Mouse (Mus musculus): ENCODE results near the gene U2surp. TPM values are rescaled to one million over a fixed set of nuclear protein-coding genes. Genes with fewer than 3 reads are reported as not detected.
"Not testable (repeated sequence)": the region's sequence is repeated elsewhere in the genome, so short reads cannot be mapped to it uniquely, and the experiment has no call there.

U2surp gene
- total RNA-seq, 1 experiment from 2014 or later = 63.0 TPM

DNA sequence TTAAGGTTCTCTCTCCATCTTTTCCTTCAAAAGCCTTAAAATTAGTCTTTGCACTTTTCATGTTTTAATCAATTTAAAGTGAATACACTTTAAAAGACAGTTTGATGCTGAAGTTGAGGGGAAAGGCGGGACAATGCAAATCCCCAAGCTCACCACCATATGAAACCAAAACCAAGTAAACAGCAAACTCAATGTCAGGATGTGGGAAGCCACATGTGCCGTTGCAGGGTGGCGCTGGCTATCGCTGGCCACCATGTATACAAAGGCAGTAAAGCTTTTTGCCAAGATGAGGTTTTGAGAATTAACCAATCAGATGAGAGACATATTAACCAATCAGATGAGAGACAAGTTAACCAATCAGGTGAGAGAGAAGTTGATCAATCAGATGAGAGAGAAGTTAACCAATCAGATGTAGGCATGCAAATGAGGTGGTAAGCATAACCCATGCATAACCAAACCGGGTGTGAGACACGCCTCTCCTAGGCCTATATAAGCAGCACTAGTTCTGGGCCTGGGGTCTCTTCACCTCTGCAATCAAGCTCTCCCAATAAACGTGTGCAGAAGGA, 42.7 kb downstream of the U2surp start:
- not testable (repeated sequence) for DNase-seq

- DNase-seq = no peak
Observed at GRCm38 (mm10) chr9:95464028-95464427, 47.8 kb downstream of the U2surp start.

GRCm38 (mm10) chr9:95451931-95452330, 59.9 kb downstream of the U2surp start:
- DNase-seq = no peak

DNA sequence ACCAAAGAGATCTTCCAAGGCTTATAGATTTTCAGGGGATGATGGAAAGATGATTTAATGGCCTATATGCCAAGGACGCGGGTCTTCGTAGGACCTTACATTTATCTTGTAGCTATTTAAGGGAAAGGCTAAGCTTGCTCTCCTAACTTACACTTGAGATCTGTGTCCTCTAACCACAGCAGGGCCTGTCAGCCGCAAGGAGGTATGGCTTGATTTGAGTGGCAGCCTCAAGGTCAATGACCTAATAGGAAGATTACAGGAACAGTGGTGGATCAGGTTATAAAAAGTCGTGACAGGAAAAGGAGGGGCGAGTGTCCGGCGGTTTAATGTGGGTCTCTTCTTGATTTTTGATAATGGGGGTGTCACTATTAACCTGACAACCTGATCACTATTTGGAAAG, 61.2 kb downstream of the U2surp start:
- DNase-seq = peak; percentile 33

DNA sequence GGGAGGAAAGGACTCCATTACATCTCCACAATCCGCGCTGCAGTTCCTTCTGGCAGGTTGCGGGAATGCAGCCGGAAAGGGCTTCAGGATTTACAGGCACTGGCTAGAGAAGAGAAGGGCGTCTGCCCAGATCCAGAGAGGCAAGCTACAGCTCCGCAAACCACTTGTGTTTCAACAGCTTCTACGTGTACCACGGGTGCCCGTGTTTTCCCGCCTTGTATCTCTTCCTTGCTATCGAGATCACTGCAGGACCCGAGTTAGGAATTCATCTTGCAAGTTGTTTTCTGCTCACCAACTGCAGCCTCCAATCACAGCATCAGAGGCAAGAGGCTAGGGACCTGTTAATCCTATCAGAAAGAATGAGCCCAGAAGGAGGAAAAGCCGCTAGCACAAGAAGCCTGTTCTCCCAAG, 69.5 kb downstream of the U2surp start:
- DNase-seq = peak; percentile 73

- no peak for DNase-seq
Observed at GRCm38 (mm10) chr9:95437883-95438282, 73.9 kb downstream of the U2surp start.

GRCm38 (mm10) chr9:95436294-95436613, 75.5 kb downstream of the U2surp start:
- DNase-seq = no peak

DNA sequence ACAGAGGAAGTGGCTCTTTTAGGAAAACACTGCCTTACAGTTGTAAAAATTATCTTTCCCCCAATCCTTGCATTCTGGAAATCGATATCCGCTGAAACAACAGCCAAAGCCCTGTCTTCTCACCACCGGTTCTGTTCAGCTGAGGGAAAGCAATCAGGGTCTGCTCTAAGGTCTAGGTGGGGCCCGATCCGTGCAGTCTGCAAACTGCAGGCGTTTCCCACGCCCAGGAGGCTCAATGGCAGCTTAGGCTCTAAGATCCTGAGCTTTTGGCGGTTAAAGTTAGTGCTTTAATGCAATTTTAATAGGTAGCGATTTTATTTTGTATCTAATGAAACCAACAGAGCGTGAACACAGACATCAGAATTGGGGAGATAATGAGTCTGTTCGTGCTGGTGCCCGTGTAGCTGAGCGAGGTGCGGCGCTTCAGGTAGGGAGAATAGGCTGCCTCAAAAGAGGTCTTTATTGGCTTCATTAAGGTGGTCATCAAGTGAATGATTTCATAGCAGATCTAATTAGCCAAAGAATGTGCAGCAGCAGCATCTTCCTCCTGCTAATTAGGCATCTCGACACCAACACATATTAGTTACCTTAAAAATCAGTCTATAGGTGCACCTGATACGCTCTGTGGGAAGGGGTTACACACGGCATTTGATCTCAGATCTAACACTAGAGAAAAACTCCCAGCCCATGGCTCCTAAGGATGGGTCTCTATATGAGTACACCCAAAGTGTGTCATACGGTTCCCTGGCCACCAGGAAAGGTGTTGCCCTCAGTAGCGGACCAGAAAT, 76.1 kb downstream of the U2surp start:
- DNase-seq = no peak

DNA sequence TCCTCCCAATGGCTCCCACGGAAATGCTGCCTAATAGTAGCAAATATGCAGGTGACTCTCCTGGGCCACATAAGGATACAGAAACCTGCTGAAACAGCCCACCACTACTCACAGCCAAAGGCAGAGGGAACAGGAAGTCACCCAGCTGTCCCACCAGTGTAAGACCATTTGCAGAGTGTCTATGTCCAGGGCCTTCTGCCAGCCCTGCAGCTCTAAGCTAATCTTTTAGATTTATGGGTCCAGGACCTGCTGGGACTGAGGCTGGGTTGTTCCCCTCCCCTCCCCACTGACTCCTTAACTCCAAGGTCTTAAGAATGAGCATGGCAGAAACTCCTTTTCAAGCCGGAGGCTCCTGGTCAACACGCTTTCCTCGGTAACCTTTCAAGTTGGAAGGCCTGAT, 83.5 kb downstream of the U2surp start:
- no peak for DNase-seq

DNA sequence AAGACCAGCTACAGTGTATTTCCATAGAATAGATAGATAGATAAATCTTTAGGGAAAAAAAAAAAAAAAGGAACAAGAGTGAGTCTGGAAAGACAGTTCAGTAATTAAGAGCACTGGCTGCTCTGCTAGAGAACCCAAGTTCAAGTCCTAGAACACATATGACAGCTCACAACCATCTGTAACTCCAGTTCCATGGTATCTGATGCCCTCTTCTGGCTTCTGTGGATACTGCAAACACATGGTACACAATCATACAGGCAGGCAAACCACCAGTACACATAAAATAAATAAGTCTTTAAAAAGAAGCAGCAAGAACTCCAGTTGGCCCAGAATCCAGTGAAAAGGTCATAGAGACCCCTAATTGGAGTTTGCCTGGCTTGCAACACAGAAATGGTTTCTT, 97.9 kb downstream of the U2surp start:
- DNase-seq = no peak

GRCm38 (mm10) chr9:95412047-95412446, 99.7 kb downstream of the U2surp start:
- no peak for DNase-seq

- DNase-seq = peak; percentile 85
Observed at GRCm38 (mm10) chr9:95407586-95408220, 104.1 kb downstream of the U2surp start.

Other genes starting within 250 kb of the U2surp start
- gene Chst2, start 105.3 kb downstream of the U2surp start, total RNA-seq (2021) = 19.0 and 20.6 TPM in 2 replicates
- 9.8 and 20.8 TPM in 2 replicates for gene Paqr9, start 47.7 kb upstream of the U2surp start, total RNA-seq (2021)
- 3.4 and 5.0 TPM in 2 replicates for gene Pcolce2, start 125.6 kb upstream of the U2surp start, total RNA-seq (2021)
- 4.3 and 5.5 TPM in 2 replicates for gene Trpc1, start 238.4 kb upstream of the U2surp start, total RNA-seq (2021)

Measured in adrenal gland, postnatal 14 days (tissue).